Mouse (Mus musculus): Measurements from ENCODE around the gene Tbx4. TPM values are rescaled to one million over a fixed set of nuclear protein-coding genes. Genes with fewer than 3 reads are reported as not detected.

Tbx4 gene
- polyA plus RNA-seq, 1 experiment: 0.02 TPM

DNA sequence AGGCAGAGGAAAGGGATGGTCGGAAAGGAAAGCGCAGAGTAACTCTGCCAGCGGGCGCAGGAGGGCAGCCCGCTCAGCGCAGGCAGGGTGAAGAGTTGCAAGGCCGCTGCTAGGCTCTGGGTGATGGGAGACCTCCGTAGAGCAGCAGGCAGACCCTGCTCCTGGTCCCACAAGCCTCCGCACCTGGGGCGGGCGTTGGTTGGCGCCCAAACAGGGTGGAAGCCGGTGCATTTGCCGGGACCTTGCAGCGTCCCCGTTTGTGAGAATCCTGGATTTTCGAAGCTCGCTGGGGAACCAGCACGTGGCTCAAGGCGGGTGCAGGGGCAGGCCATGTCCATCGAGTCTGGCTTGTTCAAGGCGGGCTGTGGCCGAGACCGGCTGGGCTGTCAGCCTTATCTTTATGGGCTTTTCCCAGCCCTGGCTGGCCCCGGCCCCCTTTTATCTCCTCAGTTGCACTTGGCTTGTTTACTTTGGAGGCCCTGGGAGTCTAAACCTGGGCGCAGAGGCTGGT is 2.3 kb downstream of the Tbx4 start:
- no peaks in the 10 kb centered on the region for H3K36me3 ChIP-seq (ENCODE audit: control insufficient read depth, insufficient read depth)
- H3K4me3 ChIP-seq (ENCODE audit: insufficient read depth, poor library complexity, severe bottlenecking): no peak overlapping the region
- H3ac ChIP-seq (ENCODE audit: control insufficient read depth, insufficient read length, low read depth): no peak overlapping the region
- no peaks in the 10 kb centered on the region for H3K79me2 ChIP-seq (ENCODE audit: control insufficient read depth, insufficient read depth)
- no peak for TF ChIP-seq MYOG (IDR thresholded peaks at IDR 0.05; ENCODE audit: control insufficient read depth, extremely low read depth, insufficient read length)
- TF ChIP-seq MYOD1 (IDR thresholded peaks at IDR 0.05; ENCODE audit: control insufficient read depth, insufficient read length, low read depth): no peak
- no peak for TF ChIP-seq USF1 (IDR thresholded peaks at IDR 0.05; ENCODE audit: low read depth)
- no peak for TF ChIP-seq CTCF (IDR thresholded peaks at IDR 0.05; ENCODE audit: control insufficient read depth, insufficient read depth, insufficient read length)
- TF ChIP-seq CEBPB (IDR thresholded peaks at IDR 0.05; ENCODE audit: low read depth): no peak
- no peak for TF ChIP-seq FOSL1 (IDR thresholded peaks at IDR 0.05; ENCODE audit: insufficient read depth, low read length, poor library complexity, severe bottlenecking)
- TF ChIP-seq MAX (IDR thresholded peaks at IDR 0.05): no peak
- peaks cover 59% of the 10 kb centered on the region for H3K27me3 ChIP-seq (ENCODE audit: control insufficient read depth, insufficient read depth, insufficient read length)
- no peaks in the 10 kb centered on the region for H3K79me3 ChIP-seq (ENCODE audit: low read depth)

- TF ChIP-seq CTCF (IDR thresholded peaks at IDR 0.05; ENCODE audit: control insufficient read depth, insufficient read depth, insufficient read length): no peak
- no peak for TF ChIP-seq MYOG (IDR thresholded peaks at IDR 0.05; ENCODE audit: control insufficient read depth, extremely low read depth, insufficient read length)
- no peak for TF ChIP-seq MAX (IDR thresholded peaks at IDR 0.05)
- no peak for TF ChIP-seq MYOD1 (IDR thresholded peaks at IDR 0.05; ENCODE audit: control insufficient read depth, insufficient read length, low read depth)
- no peak for TF ChIP-seq CEBPB (IDR thresholded peaks at IDR 0.05; ENCODE audit: low read depth)
- no peak for TF ChIP-seq FOSL1 (IDR thresholded peaks at IDR 0.05; ENCODE audit: insufficient read depth, low read length, poor library complexity, severe bottlenecking)
- no peak for TF ChIP-seq USF1 (IDR thresholded peaks at IDR 0.05; ENCODE audit: low read depth)
- Histone ChIP-seq H3K27me3 (ENCODE audit: control insufficient read depth, insufficient read depth, insufficient read length) (peaks cover 63% of the 10 kb centered on the region), H3K4me3 (ENCODE audit: insufficient read depth, poor library complexity, severe bottlenecking) (no peak overlapping the region), H3K79me3 (ENCODE audit: low read depth) (no peaks in the 10 kb centered on the region), H3K36me3 (ENCODE audit: control insufficient read depth, insufficient read depth) (no peaks in the 10 kb centered on the region), H3K79me2 (ENCODE audit: control insufficient read depth, insufficient read depth) (no peaks in the 10 kb centered on the region), H3ac (ENCODE audit: control insufficient read depth, insufficient read length, low read depth) (no peak overlapping the region)
Observed at GRCm38 (mm10) chr11:85889056-85889729, 3.0 kb downstream of the Tbx4 start.

GRCm38 (mm10) chr11:85889730-85890562 is 3.7 kb downstream of the Tbx4 start:
- Histone ChIP-seq H3K79me2 (ENCODE audit: control insufficient read depth, insufficient read depth) (no peaks in the 10 kb centered on the region), H3K27me3 (ENCODE audit: control insufficient read depth, insufficient read depth, insufficient read length) (peaks cover 69% of the 10 kb centered on the region), H3K4me3 (ENCODE audit: insufficient read depth, poor library complexity, severe bottlenecking) (no peak overlapping the region), H3ac (ENCODE audit: control insufficient read depth, insufficient read length, low read depth) (no peak overlapping the region), H3K36me3 (ENCODE audit: control insufficient read depth, insufficient read depth) (no peaks in the 10 kb centered on the region), H3K79me3 (ENCODE audit: low read depth) (no peaks in the 10 kb centered on the region)
- TF ChIP-seq MYOG (IDR thresholded peaks at IDR 0.05; ENCODE audit: control insufficient read depth, extremely low read depth, insufficient read length) (no peak), MYOD1 (IDR thresholded peaks at IDR 0.05; ENCODE audit: control insufficient read depth, insufficient read length, low read depth) (no peak), CEBPB (IDR thresholded peaks at IDR 0.05; ENCODE audit: low read depth) (no peak), CTCF (IDR thresholded peaks at IDR 0.05; ENCODE audit: control insufficient read depth, insufficient read depth, insufficient read length) (no peak), FOSL1 (IDR thresholded peaks at IDR 0.05; ENCODE audit: insufficient read depth, low read length, poor library complexity, severe bottlenecking) (no peak), MAX (IDR thresholded peaks at IDR 0.05) (no peak), USF1 (IDR thresholded peaks at IDR 0.05; ENCODE audit: low read depth) (no peak)

GRCm38 (mm10) chr11:85890563-85890845 is 4.3 kb downstream of the Tbx4 start:
- Histone ChIP-seq H3K79me3 (ENCODE audit: low read depth) (no peaks in the 10 kb centered on the region), H3K4me3 (ENCODE audit: insufficient read depth, poor library complexity, severe bottlenecking) (no peak overlapping the region), H3K79me2 (ENCODE audit: control insufficient read depth, insufficient read depth) (no peaks in the 10 kb centered on the region), H3K27me3 (ENCODE audit: control insufficient read depth, insufficient read depth, insufficient read length) (peaks cover 72% of the 10 kb centered on the region), H3ac (ENCODE audit: control insufficient read depth, insufficient read length, low read depth) (no peak overlapping the region), H3K36me3 (ENCODE audit: control insufficient read depth, insufficient read depth) (no peaks in the 10 kb centered on the region)
- TF ChIP-seq MYOG (IDR thresholded peaks at IDR 0.05; ENCODE audit: control insufficient read depth, extremely low read depth, insufficient read length): no peak
- no peak for TF ChIP-seq CEBPB (IDR thresholded peaks at IDR 0.05; ENCODE audit: low read depth)
- no peak for TF ChIP-seq USF1 (IDR thresholded peaks at IDR 0.05; ENCODE audit: low read depth)
- no peak for TF ChIP-seq MYOD1 (IDR thresholded peaks at IDR 0.05; ENCODE audit: control insufficient read depth, insufficient read length, low read depth)
- no peak for TF ChIP-seq CTCF (IDR thresholded peaks at IDR 0.05; ENCODE audit: control insufficient read depth, insufficient read depth, insufficient read length)
- no peak for TF ChIP-seq FOSL1 (IDR thresholded peaks at IDR 0.05; ENCODE audit: insufficient read depth, low read length, poor library complexity, severe bottlenecking)
- no peak for TF ChIP-seq MAX (IDR thresholded peaks at IDR 0.05)

GRCm38 (mm10) chr11:85891010-85891691 is 4.9 kb downstream of the Tbx4 start:
- Histone ChIP-seq H3K36me3 (ENCODE audit: control insufficient read depth, insufficient read depth) (no peaks in the 10 kb centered on the region), H3K27me3 (ENCODE audit: control insufficient read depth, insufficient read depth, insufficient read length) (peaks cover 77% of the 10 kb centered on the region), H3ac (ENCODE audit: control insufficient read depth, insufficient read length, low read depth) (no peak overlapping the region), H3K79me3 (ENCODE audit: low read depth) (no peaks in the 10 kb centered on the region), H3K79me2 (ENCODE audit: control insufficient read depth, insufficient read depth) (no peaks in the 10 kb centered on the region), H3K4me3 (ENCODE audit: insufficient read depth, poor library complexity, severe bottlenecking) (no peak overlapping the region)
- no peak for TF ChIP-seq FOSL1 (IDR thresholded peaks at IDR 0.05; ENCODE audit: insufficient read depth, low read length, poor library complexity, severe bottlenecking)
- TF ChIP-seq CEBPB (IDR thresholded peaks at IDR 0.05; ENCODE audit: low read depth): no peak
- TF ChIP-seq MYOD1 (IDR thresholded peaks at IDR 0.05; ENCODE audit: control insufficient read depth, insufficient read length, low read depth): no peak
- TF ChIP-seq CTCF (IDR thresholded peaks at IDR 0.05; ENCODE audit: control insufficient read depth, insufficient read depth, insufficient read length): no peak
- no peak for TF ChIP-seq USF1 (IDR thresholded peaks at IDR 0.05; ENCODE audit: low read depth)
- TF ChIP-seq MAX (IDR thresholded peaks at IDR 0.05): no peak
- no peak for TF ChIP-seq MYOG (IDR thresholded peaks at IDR 0.05; ENCODE audit: control insufficient read depth, extremely low read depth, insufficient read length)

Measured in C2C12 (cell line).